Mouse (Mus musculus): ENCODE measurements around the gene Fbxl7. TPM values are rescaled to one million over a fixed set of nuclear protein-coding genes. Genes with fewer than 3 reads are reported as not detected.

Gene Fbxl7
- polyA plus RNA-seq, 1 experiment from 2014 or later: 9.1 TPM

GRCm38 (mm10) chr15:26628181-26628580, 267.2 kb downstream of the Fbxl7 start:
- H3K4me3 ChIP-seq (ENCODE audit: low read length): no peak overlapping the region
- no peaks in the 10 kb centered on the region for H3K27me3 ChIP-seq (replicated peaks; ENCODE audit: control insufficient read depth, insufficient read depth, low read length)
- H3K9me3 ChIP-seq (ENCODE audit: control insufficient read depth, low read length): no peaks in the 10 kb centered on the region
- H3K36me3 ChIP-seq (ENCODE audit: control insufficient read depth, insufficient read depth, low read length): no peaks in the 10 kb centered on the region
- no peak overlapping the region for H3K9ac ChIP-seq (ENCODE audit: low read depth, low read length)
- H3K4me1 ChIP-seq (ENCODE audit: control insufficient read depth, insufficient read depth, low read depth, low read length): no peaks in the 10 kb centered on the region
- WGBS: 45% methylated on average over 2 of the region's 2 CpGs
- no peak overlapping the region for H3K27ac ChIP-seq (ENCODE audit: low read depth, low read length)
- no peak for ATAC-seq
- H3K4me2 ChIP-seq (ENCODE audit: low read length): no peak overlapping the region

GRCm38 (mm10) chr15:26623242-26623641, 272.1 kb downstream of the Fbxl7 start:
- WGBS: 97% methylated on average over 16 of the region's 17 CpGs
- Histone ChIP-seq H3K9me3 (ENCODE audit: control insufficient read depth, low read length) (no peaks in the 10 kb centered on the region), H3K27me3 (replicated peaks; ENCODE audit: control insufficient read depth, insufficient read depth, low read length) (no peaks in the 10 kb centered on the region), H3K36me3 (ENCODE audit: control insufficient read depth, insufficient read depth, low read length) (no peaks in the 10 kb centered on the region), H3K4me3 (ENCODE audit: low read length) (no peak overlapping the region), H3K4me1 (ENCODE audit: control insufficient read depth, insufficient read depth, low read depth, low read length) (peaks cover 2% of the 10 kb centered on the region; the same call in 1 of the 2 replicates), H3K9ac (ENCODE audit: low read depth, low read length) (no peak overlapping the region), H3K27ac (ENCODE audit: low read depth, low read length) (no peak overlapping the region), H3K4me2 (ENCODE audit: low read length) (no peak overlapping the region)
- ATAC-seq: no peak

GRCm38 (mm10) chr15:26620279-26620678, 275.1 kb downstream of the Fbxl7 start:
- Histone ChIP-seq H3K9me3 (ENCODE audit: control insufficient read depth, low read length) (no peaks in the 10 kb centered on the region), H3K9ac (ENCODE audit: low read depth, low read length) (no peak overlapping the region), H3K4me3 (ENCODE audit: low read length) (no peak overlapping the region), H3K27me3 (replicated peaks; ENCODE audit: control insufficient read depth, insufficient read depth, low read length) (no peaks in the 10 kb centered on the region), H3K27ac (ENCODE audit: low read depth, low read length) (no peak overlapping the region), H3K4me2 (ENCODE audit: low read length) (no peak overlapping the region; the same call in 1 of the 2 replicates), H3K36me3 (ENCODE audit: control insufficient read depth, insufficient read depth, low read length) (no peaks in the 10 kb centered on the region), H3K4me1 (ENCODE audit: control insufficient read depth, insufficient read depth, low read depth, low read length) (peaks cover 2% of the 10 kb centered on the region; the same call in 1 of the 2 replicates)
- 22% methylated on average over 5 of the region's 5 CpGs for WGBS
- ATAC-seq: peak; percentile 85

DNA sequence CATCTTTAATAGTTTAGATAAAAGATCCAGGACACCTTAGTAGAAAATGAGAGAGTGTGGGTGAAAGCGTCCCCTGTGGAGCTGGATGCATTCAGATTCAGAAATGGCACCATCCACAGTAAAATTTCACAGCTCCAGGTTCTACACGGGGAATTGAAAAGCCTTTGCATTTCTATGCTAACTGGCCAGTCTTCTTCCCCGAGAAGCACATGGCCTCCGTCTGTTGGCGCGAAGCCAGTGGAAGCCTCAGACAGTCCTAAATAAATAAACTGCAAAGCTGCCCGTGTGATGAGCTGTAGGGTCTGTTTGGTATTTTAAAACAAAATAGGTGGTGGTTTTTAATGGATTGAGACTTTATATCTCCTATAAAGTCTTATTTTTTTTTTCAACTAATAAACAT, 276.2 kb downstream of the Fbxl7 start:
- Histone ChIP-seq H3K36me3 (ENCODE audit: control insufficient read depth, insufficient read depth, low read length) (no peaks in the 10 kb centered on the region), H3K9ac (ENCODE audit: low read depth, low read length) (no peak overlapping the region), H3K4me1 (ENCODE audit: control insufficient read depth, insufficient read depth, low read depth, low read length) (peaks cover 2% of the 10 kb centered on the region; the same call in 1 of the 2 replicates), H3K27me3 (replicated peaks; ENCODE audit: control insufficient read depth, insufficient read depth, low read length) (no peaks in the 10 kb centered on the region), H3K9me3 (ENCODE audit: control insufficient read depth, low read length) (no peaks in the 10 kb centered on the region), H3K4me3 (ENCODE audit: low read length) (no peak overlapping the region), H3K4me2 (ENCODE audit: low read length) (no peak overlapping the region), H3K27ac (ENCODE audit: low read depth, low read length) (no peak overlapping the region)
- peak; percentile 71; the same call in 1 of the 2 replicates for ATAC-seq
- 46% methylated on average over 7 of the region's 7 CpGs for WGBS

DNA sequence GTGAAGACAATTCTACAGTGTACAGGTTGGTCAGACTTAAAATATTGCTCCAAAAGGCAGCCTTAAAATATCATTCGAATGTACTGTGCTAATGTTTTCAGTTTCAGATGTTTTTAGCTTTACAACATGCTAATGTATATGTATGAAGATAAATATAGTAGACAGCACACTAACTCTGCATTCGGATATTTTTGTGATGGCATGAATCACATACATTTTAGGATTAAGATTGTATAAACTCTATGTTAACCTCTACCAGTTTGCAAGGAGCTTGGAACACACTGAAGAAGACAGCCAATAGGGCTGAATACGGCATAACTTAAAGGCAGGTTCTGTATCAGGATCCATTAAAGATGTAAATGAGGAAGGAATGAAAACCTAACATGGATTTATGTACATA, 299.1 kb downstream of the Fbxl7 start:
- no peak for ATAC-seq
- H3K36me3 ChIP-seq (ENCODE audit: control insufficient read depth, insufficient read depth, low read length): no peaks in the 10 kb centered on the region
- H3K4me1 ChIP-seq (ENCODE audit: control insufficient read depth, insufficient read depth, low read depth, low read length): no peaks in the 10 kb centered on the region
- WGBS: 92% methylated on average over 3 of the region's 3 CpGs
- no peak overlapping the region for H3K9ac ChIP-seq (ENCODE audit: low read depth, low read length)
- H3K4me3 ChIP-seq (ENCODE audit: low read length): no peak overlapping the region
- no peak overlapping the region for H3K27ac ChIP-seq (ENCODE audit: low read depth, low read length)
- no peaks in the 10 kb centered on the region for H3K9me3 ChIP-seq (ENCODE audit: control insufficient read depth, low read length)
- H3K4me2 ChIP-seq (ENCODE audit: low read length): no peak overlapping the region
- no peaks in the 10 kb centered on the region for H3K27me3 ChIP-seq (replicated peaks; ENCODE audit: control insufficient read depth, insufficient read depth, low read length)

- Histone ChIP-seq H3K9ac (ENCODE audit: low read depth, low read length) (no peak overlapping the region), H3K36me3 (ENCODE audit: control insufficient read depth, insufficient read depth, low read length) (no peaks in the 10 kb centered on the region), H3K4me2 (ENCODE audit: low read length) (no peak overlapping the region), H3K9me3 (ENCODE audit: control insufficient read depth, low read length) (no peaks in the 10 kb centered on the region), H3K4me1 (ENCODE audit: control insufficient read depth, insufficient read depth, low read depth, low read length) (no peaks in the 10 kb centered on the region), H3K4me3 (ENCODE audit: low read length) (no peak overlapping the region), H3K27ac (ENCODE audit: low read depth, low read length) (no peak overlapping the region), H3K27me3 (replicated peaks; ENCODE audit: control insufficient read depth, insufficient read depth, low read length) (no peaks in the 10 kb centered on the region)
- ATAC-seq: no peak
- WGBS: 76% methylated on average over 8 of the region's 8 CpGs
Observed at GRCm38 (mm10) chr15:26579947-26580709, 315.3 kb downstream of the Fbxl7 start.

- no peaks in the 10 kb centered on the region for H3K36me3 ChIP-seq (ENCODE audit: control insufficient read depth, insufficient read depth, low read length)
- no peaks in the 10 kb centered on the region for H3K27me3 ChIP-seq (replicated peaks; ENCODE audit: control insufficient read depth, insufficient read depth, low read length)
- H3K9me3 ChIP-seq (ENCODE audit: control insufficient read depth, low read length): no peaks in the 10 kb centered on the region
- H3K4me2 ChIP-seq (ENCODE audit: low read length): no peak overlapping the region
- 97% methylated on average over 1 of the region's 1 CpGs for WGBS
- no peak overlapping the region for H3K27ac ChIP-seq (ENCODE audit: low read depth, low read length)
- H3K4me3 ChIP-seq (ENCODE audit: low read length): no peak overlapping the region
- no peak overlapping the region for H3K9ac ChIP-seq (ENCODE audit: low read depth, low read length)
- H3K4me1 ChIP-seq (ENCODE audit: control insufficient read depth, insufficient read depth, low read depth, low read length): no peaks in the 10 kb centered on the region
- ATAC-seq: no peak
Observed at GRCm38 (mm10) chr15:26578500-26578899, 316.9 kb downstream of the Fbxl7 start.

DNA sequence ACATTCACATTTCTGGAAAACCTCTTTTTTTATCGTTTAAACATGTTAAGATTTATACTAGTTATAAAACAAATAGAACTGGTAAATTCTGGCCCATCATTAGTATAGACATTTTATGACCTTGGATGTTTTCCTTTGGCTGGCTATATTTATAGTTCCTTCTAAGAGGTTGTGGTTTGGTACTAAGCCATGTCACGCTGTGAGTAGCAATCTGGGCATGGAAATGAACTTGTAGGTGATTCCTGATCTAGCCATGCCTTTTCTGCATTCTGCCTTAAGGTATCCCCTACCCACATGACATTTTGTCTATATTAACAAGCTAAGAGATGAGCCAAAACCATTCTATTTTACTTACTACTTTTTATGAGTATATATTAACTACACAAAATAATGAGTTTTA, 329.3 kb downstream of the Fbxl7 start:
- no peaks in the 10 kb centered on the region for H3K27me3 ChIP-seq (replicated peaks; ENCODE audit: control insufficient read depth, insufficient read depth, low read length)
- ATAC-seq: no peak
- H3K4me1 ChIP-seq (ENCODE audit: control insufficient read depth, insufficient read depth, low read depth, low read length): no peaks in the 10 kb centered on the region
- no peak overlapping the region for H3K27ac ChIP-seq (ENCODE audit: low read depth, low read length)
- WGBS: 94% methylated on average over 2 of the region's 2 CpGs
- no peak overlapping the region for H3K9ac ChIP-seq (ENCODE audit: low read depth, low read length)
- H3K36me3 ChIP-seq (ENCODE audit: control insufficient read depth, insufficient read depth, low read length): no peaks in the 10 kb centered on the region
- H3K4me3 ChIP-seq (ENCODE audit: low read length): no peak overlapping the region
- H3K4me2 ChIP-seq (ENCODE audit: low read length): no peak overlapping the region
- H3K9me3 ChIP-seq (ENCODE audit: control insufficient read depth, low read length): no peaks in the 10 kb centered on the region

DNA sequence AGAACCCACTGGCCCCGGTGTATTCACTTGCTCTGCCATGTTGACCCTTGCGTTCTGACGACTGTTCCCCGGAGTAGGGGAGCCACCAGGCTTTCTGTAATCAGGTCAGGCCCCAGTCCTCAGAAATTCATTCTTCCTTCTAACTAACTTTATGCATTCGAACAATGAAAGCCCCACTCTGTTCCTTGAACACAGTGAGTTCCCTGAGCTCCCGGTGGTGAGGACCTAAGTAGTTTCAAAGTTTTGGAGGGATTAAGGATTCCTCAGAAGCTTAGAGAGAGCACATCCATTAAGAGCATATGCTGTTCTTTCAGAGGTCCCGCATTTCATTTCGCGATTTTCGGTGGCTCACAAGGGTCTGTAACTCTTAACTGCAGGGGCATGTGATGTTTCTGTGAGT, 341.8 kb downstream of the Fbxl7 start:
- Histone ChIP-seq H3K9ac (ENCODE audit: low read depth, low read length) (no peak overlapping the region), H3K27ac (ENCODE audit: low read depth, low read length) (no peak overlapping the region), H3K4me3 (ENCODE audit: low read length) (no peak overlapping the region), H3K27me3 (replicated peaks; ENCODE audit: control insufficient read depth, insufficient read depth, low read length) (no peaks in the 10 kb centered on the region), H3K36me3 (ENCODE audit: control insufficient read depth, insufficient read depth, low read length) (no peaks in the 10 kb centered on the region), H3K4me2 (ENCODE audit: low read length) (no peak overlapping the region), H3K4me1 (ENCODE audit: control insufficient read depth, insufficient read depth, low read depth, low read length) (no peaks in the 10 kb centered on the region), H3K9me3 (ENCODE audit: control insufficient read depth, low read length) (no peaks in the 10 kb centered on the region)
- WGBS: 61% methylated on average over 10 of the region's 10 CpGs
- ATAC-seq: no peak
